Mouse (Mus musculus) hindbrain, embryonic 12.5 days (tissue): ENCODE data around the gene Hist2h2ac. TPM values are rescaled to one million over a fixed set of nuclear protein-coding genes. Genes with fewer than 3 reads are reported as not detected.
"Not testable (repeated sequence)": the region's sequence is repeated elsewhere in the genome, so short reads cannot be mapped to it uniquely, and the experiment has no call there.

Source experiments
- ATAC-seq: fragments of 200-750 bp; cut with Nextera tagmentation; 2 replicates; pipeline ENCODE4 v1.8.0; 2017; ENCODE audit warnings: moderate TSS enrichment; ENCODE audit not compliant: low FRiP score
- H3K27ac ChIP-seq: fragments of 300-500 bp; sonication (generic); 2 replicates; pipeline ENCODE4 v1.5.1; 2016; ENCODE audit warnings: mild to moderate bottlenecking
- H3K27me3 ChIP-seq: fragments of 300-500 bp; sonication (generic); 2 replicates; pipeline ENCODE4 v1.6.1; 2016; ENCODE audit warnings: mild to moderate bottlenecking
- H3K36me3 ChIP-seq: fragments of 300-500 bp; sonication (generic); 2 replicates; pipeline ENCODE4 v1.6.1; 2016; ENCODE audit warnings: mild to moderate bottlenecking
- H3K4me1 ChIP-seq: fragments of 300-500 bp; sonication (generic); 2 replicates; pipeline ENCODE4 v1.6.1; 2016
- H3K4me2 ChIP-seq: fragments of 300-500 bp; sonication (generic); replicated peaks from 2 replicates; pipeline ENCODE4 v1.6.1; 2016; ENCODE audit warnings: mild to moderate bottlenecking
- H3K4me3 ChIP-seq: fragments of 300-500 bp; sonication (generic); 2 replicates; pipeline ENCODE4 v1.5.1; 2016; ENCODE audit warnings: mild to moderate bottlenecking
- H3K9ac ChIP-seq: fragments of 300-500 bp; sonication (generic); 2 replicates; pipeline ENCODE4 v1.6.1; 2016; ENCODE audit warnings: mild to moderate bottlenecking, moderate library complexity
- H3K9me3 ChIP-seq: fragments of 300-500 bp; sonication (generic); replicated peaks from 2 replicates; pipeline ENCODE4 v1.6.1; 2016; ENCODE audit warnings: mild to moderate bottlenecking
- WGBS: fragments of 180-500 bp; shearing (Covaris S2); methylation state at CpG from one replicate; pipeline ENCODE4 v1.1.7; 2016; 5-methylcytosine and 5-hydroxymethylcytosine counted together
- polyA plus RNA-seq: library from polyadenylated mRNA; unstranded; fragments of >200 nt; fragmentation: Nextera tagmentation; extraction: Ambion mirVana; gene quantifications from 2 replicates; pipeline ENCODE4 v1.2.1, GENCODE M21; 2016

Hist2h2ac gene
- polyA plus RNA-seq, 1 experiment from 2014 or later: 7.0 TPM

- ATAC-seq: no peak
- Histone ChIP-seq H3K9ac (no peak overlapping the region), H3K27ac (peak overlapping the region; percentile 30; the same call in 1 of the 2 replicates)
Measured at GRCm38 (mm10) chr3:96235836-96236235, 15.2 kb upstream of the Hist2h2ac start.

DNA sequence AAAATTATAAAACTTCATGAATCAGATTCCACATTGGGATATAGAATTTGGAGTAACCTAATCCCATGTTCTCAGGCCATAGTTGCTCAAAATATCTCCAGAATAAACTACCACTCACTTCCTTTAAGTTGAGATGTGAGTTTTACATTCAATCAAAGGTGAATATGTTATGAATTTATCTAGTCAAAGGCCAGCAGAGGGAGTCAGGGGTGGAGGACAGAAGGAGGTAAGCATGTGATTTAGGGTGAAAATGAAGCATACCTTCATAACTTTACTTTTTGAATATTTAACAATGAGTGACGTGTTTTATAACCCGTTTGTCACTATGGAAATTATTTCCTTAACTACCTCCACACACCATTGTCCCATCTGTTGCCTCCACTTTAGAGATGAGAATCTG lies 14.2 kb upstream of the Hist2h2ac start:
- Histone ChIP-seq H3K27me3 (no peaks in the 10 kb centered on the region), H3K4me1 (peaks cover 15% of the 10 kb centered on the region), H3K9me3 (no peaks in the 10 kb centered on the region), H3K4me3 (no peak overlapping the region), H3K9ac (no peak overlapping the region), H3K4me2 (no peak overlapping the region), H3K27ac (no peak overlapping the region), H3K36me3 (no peaks in the 10 kb centered on the region)
- 95% methylated on average over 2 of the region's 2 CpGs for WGBS
- ATAC-seq: no peak

More at GRCm38 (mm10) chr3:96235836-96236235, 15.2 kb upstream of the Hist2h2ac start:
- no peaks in the 10 kb centered on the region for H3K9me3 ChIP-seq
- no peak overlapping the region for H3K4me3 ChIP-seq
- peaks cover 15% of the 10 kb centered on the region for H3K4me1 ChIP-seq
- H3K4me2 ChIP-seq: no peak overlapping the region
- H3K36me3 ChIP-seq: no peaks in the 10 kb centered on the region
- 62% methylated on average over 3 of the region's 3 CpGs for WGBS
- H3K27me3 ChIP-seq: no peaks in the 10 kb centered on the region

DNA sequence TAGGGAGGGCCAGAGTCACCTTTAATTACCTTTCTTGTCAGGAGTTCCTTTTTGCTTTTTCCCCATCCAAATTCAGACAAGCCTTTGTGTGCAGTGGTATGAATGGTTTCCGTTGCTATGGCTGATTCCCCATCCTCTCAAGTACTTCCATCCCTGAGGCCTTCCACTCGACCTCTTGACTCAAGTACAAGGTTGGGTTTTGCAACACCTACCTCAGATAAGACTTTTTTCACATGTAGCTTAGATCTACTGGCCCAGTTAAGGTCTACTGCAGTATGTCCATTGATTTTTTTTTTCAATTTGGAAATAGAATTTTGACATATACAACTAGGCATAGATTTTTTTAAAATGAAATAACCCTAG lies 11.1 kb upstream of the Hist2h2ac start:
- H3K4me2 ChIP-seq: no peak overlapping the region
- H3K9me3 ChIP-seq: no peaks in the 10 kb centered on the region
- no peak for ATAC-seq
- 0 out of 2 replicates have a peak, but pooled peaks cover 6% of the 10 kb centered on the region for H3K4me1 ChIP-seq
- no peaks in the 10 kb centered on the region for H3K36me3 ChIP-seq
- H3K27me3 ChIP-seq: no peaks in the 10 kb centered on the region
- H3K4me3 ChIP-seq: no peak overlapping the region
- H3K9ac ChIP-seq: no peak overlapping the region
- no peak overlapping the region for H3K27ac ChIP-seq
- 72% methylated on average over 2 of the region's 2 CpGs for whole genome bisulfite sequencing

DNA sequence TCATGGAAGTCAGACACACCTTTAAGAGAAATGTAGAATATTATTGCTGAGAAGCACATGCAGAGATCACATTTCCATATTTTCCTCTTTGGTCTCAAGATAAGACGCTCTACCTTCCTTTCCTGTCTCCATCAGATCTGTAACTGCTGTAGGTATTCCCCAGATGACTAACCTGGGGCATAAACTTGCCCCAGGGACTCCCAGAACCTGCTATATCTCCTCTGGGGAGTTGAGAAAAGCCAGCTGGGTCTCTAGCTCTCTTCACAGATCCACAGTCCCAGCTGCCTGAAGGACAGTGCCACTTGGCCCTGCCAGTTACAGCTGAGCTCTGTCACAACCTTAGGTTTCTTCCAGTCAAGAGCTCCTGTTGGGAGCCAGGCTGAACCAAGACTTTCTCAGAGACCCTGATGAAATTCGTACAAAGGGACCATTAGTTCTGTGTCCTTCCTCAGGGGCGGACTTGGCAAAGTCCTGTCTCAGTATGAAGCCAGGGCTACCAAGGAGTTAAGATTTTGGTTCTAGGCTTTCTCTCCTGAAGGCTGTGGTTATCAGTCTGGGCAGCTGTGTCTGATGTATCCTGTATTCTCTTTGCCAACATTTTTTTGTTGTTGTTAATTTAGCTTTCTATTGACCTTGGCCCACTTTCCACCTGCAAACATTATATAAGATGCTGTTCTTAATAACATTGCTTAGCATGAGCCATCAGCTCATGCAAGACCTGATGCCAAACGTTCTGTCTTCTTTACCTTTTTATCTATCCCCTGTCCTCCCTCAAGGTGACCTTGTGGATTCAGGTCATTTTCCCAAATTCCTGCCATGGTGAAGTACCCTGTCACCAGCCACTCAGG lies 10.5 kb upstream of the Hist2h2ac start:
- Histone ChIP-seq H3K4me1 (0 out of 2 replicates have a peak, but pooled peaks cover 7% of the 10 kb centered on the region), H3K36me3 (no peaks in the 10 kb centered on the region), H3K27me3 (no peaks in the 10 kb centered on the region), H3K9me3 (no peaks in the 10 kb centered on the region), H3K27ac (no peak overlapping the region), H3K4me2 (no peak overlapping the region), H3K4me3 (no peak overlapping the region), H3K9ac (no peak overlapping the region)
- no peak for ATAC-seq
- WGBS: 73% methylated on average over 4 of the region's 4 CpGs

GRCm38 (mm10) chr3:96230404-96230803 lies 9.7 kb upstream of the Hist2h2ac start:
- H3K4me1 ChIP-seq: 0 out of 2 replicates have a peak, but pooled peaks cover 9% of the 10 kb centered on the region
- ATAC-seq: no peak
- no peak overlapping the region for H3K4me2 ChIP-seq
- no peak overlapping the region for H3K9ac ChIP-seq
- H3K36me3 ChIP-seq: no peaks in the 10 kb centered on the region
- no peaks in the 10 kb centered on the region for H3K9me3 ChIP-seq
- no peak overlapping the region for H3K27ac ChIP-seq
- no peaks in the 10 kb centered on the region for H3K27me3 ChIP-seq
- H3K4me3 ChIP-seq: no peak overlapping the region
- WGBS: 82% methylated on average over 2 of the region's 2 CpGs

- Histone ChIP-seq H3K27ac (no peak overlapping the region), H3K9ac (no peak overlapping the region), H3K36me3 (no peaks in the 10 kb centered on the region), H3K4me1 (0 out of 2 replicates have a peak, but pooled peaks cover 11% of the 10 kb centered on the region), H3K27me3 (no peaks in the 10 kb centered on the region), H3K4me2 (no peak overlapping the region), H3K9me3 (no peaks in the 10 kb centered on the region), H3K4me3 (no peak overlapping the region)
- 62% methylated on average over 2 of the region's 2 CpGs for WGBS
- no peak for ATAC-seq
Measured at GRCm38 (mm10) chr3:96228828-96229227, 8.1 kb upstream of the Hist2h2ac start.

DNA sequence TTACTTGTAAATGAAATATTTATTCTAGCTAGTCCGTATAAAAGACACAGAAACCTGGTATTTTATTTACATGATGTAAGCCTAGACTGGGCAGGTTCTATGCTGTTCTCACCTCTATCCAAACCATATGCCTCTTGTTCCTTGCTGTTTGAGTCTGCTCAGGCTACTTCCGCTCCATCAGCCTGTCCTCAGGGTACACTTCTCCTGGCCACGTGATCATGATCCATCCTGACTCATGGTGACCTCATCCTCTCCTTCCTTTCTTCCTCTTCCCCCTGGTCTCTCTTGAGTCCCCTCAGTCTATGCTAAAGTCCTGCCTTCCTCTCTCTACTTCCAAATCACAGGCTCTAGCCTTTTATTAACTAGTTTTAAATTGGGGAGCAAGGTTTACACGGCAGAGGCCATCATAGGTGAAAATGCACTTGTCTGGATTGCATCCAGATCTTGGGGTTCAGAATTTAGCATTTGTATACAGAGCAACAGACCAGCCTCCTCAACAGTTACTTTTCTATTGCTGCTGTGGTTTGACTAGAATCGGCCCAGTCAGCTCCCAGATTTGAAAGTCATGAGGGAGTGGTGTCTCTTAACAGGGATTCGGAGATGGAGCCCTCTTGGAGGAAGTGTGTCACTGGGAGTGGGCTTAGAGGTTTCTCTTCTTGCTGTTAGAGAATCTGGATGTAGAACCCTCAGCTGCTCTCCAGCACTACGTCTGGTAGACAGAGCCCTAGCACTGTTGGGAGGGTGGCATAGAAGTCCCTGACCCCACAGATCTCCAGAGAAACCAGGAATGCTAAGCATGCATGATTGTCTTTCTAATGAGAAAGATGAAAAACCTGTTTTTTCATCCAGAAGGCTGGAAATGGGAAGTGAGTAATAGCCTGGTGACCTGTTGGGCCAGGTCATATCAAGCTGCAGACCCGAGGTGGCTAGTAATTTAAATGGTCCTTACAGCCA lies 6.3 kb upstream of the Hist2h2ac start:
- 73% methylated on average over 8 of the region's 8 CpGs for WGBS
- ATAC-seq: no peak

DNA sequence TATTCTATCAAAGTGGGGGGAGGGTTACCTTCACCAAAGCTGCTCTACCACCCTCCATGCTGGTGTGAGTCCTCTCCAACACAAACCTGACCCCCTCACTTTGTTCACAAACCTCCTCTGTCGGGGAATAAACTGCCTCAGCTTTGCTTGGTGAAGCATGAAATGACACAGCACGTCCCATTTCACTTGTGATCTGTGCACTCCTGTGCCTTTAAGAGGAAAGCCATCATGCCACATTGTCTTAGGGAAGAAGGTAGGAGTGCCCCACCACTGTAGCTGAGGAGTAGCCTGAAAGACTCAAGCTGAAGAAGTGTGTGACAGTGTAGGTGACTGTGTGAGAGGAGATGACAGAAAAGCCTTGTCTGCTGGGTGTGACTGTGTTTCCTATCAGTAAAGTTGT lies 4.7 kb upstream of the Hist2h2ac start:
- H3K27me3 ChIP-seq: no peaks in the 10 kb centered on the region
- H3K4me2 ChIP-seq: no peak overlapping the region
- ATAC-seq: no peak
- peaks cover 27% of the 10 kb centered on the region for H3K4me1 ChIP-seq
- no peak overlapping the region for H3K9ac ChIP-seq
- no peaks in the 10 kb centered on the region for H3K9me3 ChIP-seq
- no peak overlapping the region for H3K27ac ChIP-seq
- no peak overlapping the region for H3K4me3 ChIP-seq
- H3K36me3 ChIP-seq: no peaks in the 10 kb centered on the region
- 27% methylated on average over 2 of the region's 2 CpGs for WGBS

More for the DNA sequence above, 6.3 kb upstream of the Hist2h2ac start:
- peaks cover 17% of the 10 kb centered on the region for H3K4me1 ChIP-seq
- no peaks in the 10 kb centered on the region for H3K36me3 ChIP-seq
- no peak overlapping the region for H3K4me3 ChIP-seq
- H3K27me3 ChIP-seq: no peaks in the 10 kb centered on the region
- no peaks in the 10 kb centered on the region for H3K9me3 ChIP-seq
- H3K27ac ChIP-seq: no peak overlapping the region
- H3K4me2 ChIP-seq: no peak overlapping the region
- H3K9ac ChIP-seq: no peak overlapping the region

- ATAC-seq: no peak
- H3K4me3 ChIP-seq: no peak overlapping the region
- H3K27me3 ChIP-seq: no peaks in the 10 kb centered on the region
- no peaks in the 10 kb centered on the region for H3K9me3 ChIP-seq
- H3K4me1 ChIP-seq: peaks cover 32% of the 10 kb centered on the region
- H3K4me2 ChIP-seq: no peak overlapping the region; the same call in 1 of the 2 replicates
- H3K9ac ChIP-seq: no peak overlapping the region
- 90% methylated on average over 4 of the region's 4 CpGs for WGBS
- H3K36me3 ChIP-seq: no peaks in the 10 kb centered on the region
- H3K27ac ChIP-seq: no peak overlapping the region
Measured at GRCm38 (mm10) chr3:96222774-96223173, 2.1 kb upstream of the Hist2h2ac start.

GRCm38 (mm10) chr3:96221640-96222038 lies 959 bp upstream of the Hist2h2ac start:
- Histone ChIP-seq H3K27me3 (no peaks in the 10 kb centered on the region), H3K27ac (peak overlapping the region; percentile 98), H3K4me2 (peak overlapping the region; percentile 87), H3K9me3 (no peaks in the 10 kb centered on the region), H3K4me1 (peaks cover 26% of the 10 kb centered on the region), H3K36me3 (no peaks in the 10 kb centered on the region), H3K9ac (peak overlapping the region; percentile 79), H3K4me3 (peak overlapping the region; percentile 61)
- ATAC-seq: no peak
- WGBS: 18% methylated on average over 9 of the region's 9 CpGs

DNA sequence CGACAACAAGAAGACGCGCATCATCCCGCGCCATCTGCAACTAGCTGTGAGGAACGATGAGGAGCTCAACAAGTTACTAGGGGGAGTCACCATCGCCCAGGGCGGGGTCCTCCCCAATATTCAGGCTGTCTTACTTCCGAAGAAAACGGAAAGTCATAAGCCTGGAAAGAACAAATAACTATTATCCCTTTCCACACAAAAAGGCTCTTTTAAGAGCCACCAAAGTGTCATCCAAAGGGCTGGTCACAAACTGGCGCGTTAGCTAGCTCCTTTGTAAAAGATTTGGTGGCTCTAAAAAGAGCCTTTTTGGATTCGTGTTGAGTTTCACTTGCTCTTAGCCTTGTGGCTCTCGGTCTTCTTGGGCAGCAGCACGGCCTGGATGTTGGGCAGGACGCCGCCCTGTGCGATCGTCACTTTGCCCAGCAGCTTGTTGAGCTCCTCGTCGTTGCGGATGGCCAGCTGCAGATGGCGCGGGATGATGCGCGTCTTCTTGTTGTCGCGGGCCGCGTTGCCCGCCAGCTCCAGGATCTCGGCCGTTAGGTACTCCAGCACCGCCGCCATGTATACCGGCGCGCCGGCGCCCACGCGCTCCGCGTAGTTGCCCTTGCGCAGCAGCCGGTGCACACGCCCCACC lies 432 bp downstream of the Hist2h2ac start:
- not testable (repeated sequence) for H3K9me3 ChIP-seq, H3K27me3 ChIP-seq, H3K36me3 ChIP-seq
- under 1% methylated on average over 42 of the region's 47 CpGs for WGBS
- H3K27ac ChIP-seq: peak overlapping the region; percentile 98
- ATAC-seq: peak; percentile 30
- H3K4me2 ChIP-seq: peak overlapping the region; percentile 87
- peak overlapping the region; percentile 79 for H3K9ac ChIP-seq
- peak overlapping the region; percentile 61 for H3K4me3 ChIP-seq
- H3K4me1 ChIP-seq: peaks cover 23% of the 10 kb centered on the region

- Histone ChIP-seq H3K36me3 (no peaks in the 10 kb centered on the region), H3K27me3 (no peaks in the 10 kb centered on the region), H3K27ac (peak within 1 kb of the TSS; percentile 98), H3K4me3 (peak within 1 kb of the TSS; percentile 61), H3K4me2 (peak within 1 kb of the TSS; percentile 87), H3K4me1 (peaks cover 23% of the 10 kb centered on the region), H3K9me3 (no peaks in the 10 kb centered on the region), H3K9ac (peak within 1 kb of the TSS; percentile 79)
- ATAC-seq: peak; percentile 93
- WGBS: under 1% methylated on average over 37 of the region's 37 CpGs
Measured at GRCm38 (mm10) chr3:96219661-96220130, 984 bp downstream of the Hist2h2ac start, which contains the start of the genes Bola1 and Hist2h2ab. Gene Bola1 (minus strand): TSS chr3:96219709. Gene Hist2h2ab (plus strand): TSS chr3:96219865.
